Mouse (Mus musculus) CH12.LX (cell line): ENCODE measurements around the gene Pdilt. TPM values are rescaled to one million over a fixed set of nuclear protein-coding genes. Genes with fewer than 3 reads are reported as not detected.

Experiments used
- DNase-seq: peaks from one replicate; pipeline ENCODE4 v3.0.0-alpha.2; 2013; ENCODE audit errors: extremely low read depth
- H3K27ac ChIP-seq: 2 replicates; pipeline ENCODE4 v1.5.1; 2012; ENCODE audit warnings: low read depth, mild to moderate bottlenecking, control low read depth, moderate library complexity; ENCODE audit not compliant: insufficient read depth
- H3K27me3 ChIP-seq: replicated peaks from 2 replicates; pipeline ENCODE3; 2012; ENCODE audit warnings: inconsistent platforms
- H3K36me3 ChIP-seq, 2 experiments: replicated peaks in 1 of 2; 2 replicates each; pipeline versions ENCODE3 to v1.6.1; 2012; ENCODE audit warnings: inconsistent platforms in 1 of 2, low read length in 1 of 2, mild to moderate bottlenecking in 1 of 2, mixed read lengths in 1 of 2, moderate library complexity in 1 of 2; ENCODE audit not compliant: control insufficient read depth in 1 of 2, insufficient read depth in 1 of 2
- H3K4me1 ChIP-seq, 2 experiments: 2 replicates each; pipeline ENCODE4 v1.6.1; 2012; ENCODE audit warnings: inconsistent platforms in 1 of 2, moderate library complexity in 1 of 2; ENCODE audit not compliant: insufficient read depth in 2 of 2, control insufficient read depth in 1 of 2
- H3K4me2 ChIP-seq: 2 replicates; pipeline ENCODE4 v1.6.1; 2012; ENCODE audit warnings: low read depth, mild to moderate bottlenecking, control low read depth; ENCODE audit not compliant: poor library complexity, insufficient read depth, severe bottlenecking
- H3K4me3 ChIP-seq, 3 experiments: fragments of 150-350 bp in 1 of 3; sonication (generic) in 1 of 3; replicated peaks in 1 of 3; 2 replicates each; pipeline versions ENCODE3 to v1.5.1; 2011 to 2012; ENCODE audit warnings: low read depth in 2 of 3, low read length in 2 of 3, mild to moderate bottlenecking in 2 of 3, moderate library complexity in 2 of 3, control low read depth in 1 of 3, improper control_type of control experiment in 1 of 3, inconsistent platforms in 1 of 3, mixed read lengths in 1 of 3; ENCODE audit not compliant: poor library complexity in 1 of 3
- H3K79me2 ChIP-seq: replicated peaks from 2 replicates; pipeline ENCODE4 v1.6.1; 2012; ENCODE audit warnings: mild to moderate bottlenecking, moderate library complexity; ENCODE audit not compliant: control insufficient read depth, poor library complexity, insufficient read depth, severe bottlenecking; ENCODE audit errors: extremely low read depth
- H3K9ac ChIP-seq: 2 replicates; pipeline ENCODE4 v1.6.1; 2012; ENCODE audit warnings: low read depth, mild to moderate bottlenecking, control low read depth, moderate library complexity; ENCODE audit not compliant: insufficient read depth
- H3K9me3 ChIP-seq: replicated peaks from 2 replicates; pipeline ENCODE3; 2012; ENCODE audit warnings: low read length, inconsistent platforms, mixed read lengths
- CHD2 ChIP-seq: IDR thresholded peaks from 2 replicates; pipeline ENCODE4 v1.6.1; 2011; ENCODE audit warnings: low read length, improper control_type of control experiment
- CTCF ChIP-seq, 2 experiments: IDR thresholded peaks in 1 of 2; conservative IDR thresholded peaks in 1 of 2; 2 replicates each; pipeline ENCODE4 v1.5.1; 2011 to 2012; ENCODE audit warnings: low read depth in 2 of 2, low read length in 2 of 2, improper control_type of control experiment in 1 of 2, inconsistent platforms in 1 of 2, mild to moderate bottlenecking in 1 of 2, moderate library complexity in 1 of 2
- JUND ChIP-seq: conservative IDR thresholded peaks from 2 replicates; pipeline ENCODE4 v1.6.1; 2011; ENCODE audit warnings: low read depth, low read length, improper control_type of control experiment
- MAFK ChIP-seq: IDR thresholded peaks from 2 replicates; pipeline ENCODE4 v1.6.1; 2011; ENCODE audit warnings: low read length, improper control_type of control experiment; ENCODE audit not compliant: insufficient replicate concordance
- MYC ChIP-seq: IDR thresholded peaks from 2 replicates; pipeline ENCODE4 v1.6.1; 2011; ENCODE audit warnings: low read depth, mild to moderate bottlenecking, improper control_type of control experiment, low read length
- NRF1 ChIP-seq: IDR thresholded peaks from 2 replicates; pipeline ENCODE4 v1.6.1; 2014; ENCODE audit warnings: low read depth, mild to moderate bottlenecking, inconsistent platforms, low read length, improper control_type of control experiment, moderate library complexity
- POLR2AphosphoS2 ChIP-seq: IDR thresholded peaks from 2 replicates; pipeline ENCODE4 v1.6.1; 2011; ENCODE audit warnings: low read depth, low read length, improper control_type of control experiment
- RAD21 ChIP-seq: IDR thresholded peaks from 2 replicates; pipeline ENCODE4 v1.6.1; 2011; ENCODE audit warnings: low read depth, mild to moderate bottlenecking, low read length, improper control_type of control experiment, moderate library complexity
- RCOR1 ChIP-seq: conservative IDR thresholded peaks from 2 replicates; pipeline ENCODE4 v1.6.1; 2012; ENCODE audit warnings: low read depth, mild to moderate bottlenecking, inconsistent platforms, low read length, improper control_type of control experiment
- SMC3 ChIP-seq: IDR thresholded peaks from 2 replicates; pipeline ENCODE4 v1.6.1; 2011; ENCODE audit warnings: low read depth, low read length, improper control_type of control experiment
- TBP ChIP-seq: conservative IDR thresholded peaks from 2 replicates; pipeline ENCODE4 v1.6.1; 2011; ENCODE audit warnings: low read depth, low read length, improper control_type of control experiment
- TCF12 ChIP-seq: IDR thresholded peaks from 2 replicates; pipeline ENCODE4 v1.6.1; 2014; ENCODE audit warnings: low read depth, mild to moderate bottlenecking, inconsistent platforms, low read length, improper control_type of control experiment
- UBTF ChIP-seq: IDR thresholded peaks from 2 replicates; pipeline ENCODE4 v1.6.1; 2012; ENCODE audit warnings: low read depth, mild to moderate bottlenecking, inconsistent platforms, low read length, improper control_type of control experiment, moderate library complexity
- USF1 ChIP-seq: IDR thresholded peaks from 2 replicates; pipeline ENCODE4 v1.6.1; 2014; ENCODE audit warnings: low read depth, mild to moderate bottlenecking, inconsistent platforms, low read length, improper control_type of control experiment
- ZKSCAN1 ChIP-seq: IDR thresholded peaks from 2 replicates; pipeline ENCODE4 v1.6.1; 2012; ENCODE audit warnings: low read depth, inconsistent platforms, low read length, improper control_type of control experiment, borderline replicate concordance
- ZNF384 ChIP-seq: IDR thresholded peaks from 2 replicates; pipeline ENCODE4 v1.6.1; 2012; ENCODE audit warnings: low read depth, low read length, improper control_type of control experiment, inconsistent platforms
- dilution Hi-C: fragments of 300-500 bp; cut with MboI; formaldehyde crosslinking; loops from 2 replicates; pipeline ENCODE4 v1.14.3; 2020; ENCODE audit warnings: low sequenced_read_pairs; ENCODE audit not compliant: extremely low pct_unique_long_range_greater_than_20kb, extremely low pct_ligation_motif_present
- in situ Hi-C: fragments of 300-500 bp; cut with MboI; formaldehyde crosslinking; loops from 3 replicates; pipeline ENCODE4 v1.14.3; 2019; ENCODE audit warnings: low sequenced_read_pairs, low pct_ligation_motif_present, low pct_unique_long_range_greater_than_20kb, mixed read lengths
- polyA plus RNA-seq: library from polyadenylated mRNA; unstranded; fragments of >175 nt; gene quantifications from 2 replicates; pipeline ENCODE4 v1.2.1, GENCODE M21; 2012; ENCODE audit warnings: low read depth; ENCODE audit not compliant: insufficient read length
- total RNA-seq, 2 experiments: library from RNA; depleted of rRNA; stranded (reverse); fragments of 300-350 nt in 1 of 2; fragments of >200 nt in 1 of 2; gene quantifications; 2 replicates each; pipeline ENCODE4 v1.2.3; 2012 to 2014

Pdilt gene
- total and polyA plus RNA-seq, 3 experiments = not detected

DNA sequence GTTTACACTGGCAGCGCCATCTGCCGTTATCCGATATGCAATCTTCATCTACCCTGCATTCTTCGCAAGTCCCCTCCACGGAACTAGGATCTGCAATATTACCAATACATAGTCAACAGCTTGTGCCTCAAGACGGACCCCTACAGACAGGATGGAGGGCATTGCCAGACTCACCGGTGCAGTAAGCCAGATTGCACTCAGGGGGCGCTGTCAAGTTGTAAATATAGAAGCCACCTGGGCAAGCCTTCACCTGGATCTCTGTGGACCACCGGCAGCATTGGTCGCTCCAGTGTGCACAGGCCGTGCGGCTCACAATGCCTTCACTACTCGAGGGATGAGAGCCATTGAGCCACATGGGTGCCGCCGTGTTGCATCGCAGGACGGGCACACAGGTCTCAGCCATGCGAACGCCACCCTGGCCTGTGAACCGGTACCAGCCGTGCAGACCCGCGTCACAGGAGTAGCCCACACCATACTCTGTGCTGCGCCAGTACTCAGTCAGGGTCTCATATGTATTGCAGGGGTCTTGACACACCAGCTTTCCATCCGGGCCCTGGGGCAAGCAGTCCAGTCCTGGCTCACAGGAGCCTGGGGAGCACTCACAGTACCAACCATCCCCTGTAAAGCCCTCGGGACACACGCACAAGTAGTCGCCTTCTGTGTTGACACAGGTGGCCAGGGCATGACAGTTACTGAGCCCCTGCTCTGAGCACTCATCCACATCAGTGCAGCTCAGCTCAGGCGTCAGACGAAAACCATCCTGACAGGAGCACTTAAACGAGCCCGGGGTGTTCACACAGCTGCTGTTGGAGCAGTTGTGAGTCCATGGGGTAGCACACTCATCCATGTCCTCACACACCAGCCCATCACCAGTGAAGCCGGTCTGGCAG is 46.5 kb downstream of the Pdilt start:
- TF ChIP-seq RCOR1 (no peak), CTCF (conservative IDR thresholded peaks at IDR 0.05 in 1 of 2, IDR thresholded peaks at IDR 0.05 in 1 of 2; ENCODE audit: low read depth in 2 of 2, low read length in 2 of 2) (peak in 1 of 2 experiments; percentile 48; a peak in 2 of 4 replicates)
- peaks cover 3 to 5% of the 10 kb centered on the region in 2 experiments; a peak in 1 of 4 replicates for H3K4me1 ChIP-seq
- peaks cover 25% of the 10 kb centered on the region for H3K27me3 ChIP-seq
- no peak overlapping the region for H3K4me2 ChIP-seq
- no peak overlapping the region for H3K4me3 ChIP-seq
- dilution Hi-C loops (no loop called here), in situ Hi-C loops (no loop called here)
- H3K9ac ChIP-seq = no peak overlapping the region
- no peaks in the 10 kb centered on the region for H3K9me3 ChIP-seq
- H3K27ac ChIP-seq = no peak overlapping the region
- DNase-seq = no peak
- no peaks in the 10 kb centered on the region for H3K79me2 ChIP-seq
- H3K36me3 ChIP-seq = no peaks in the 10 kb centered on the region

DNA sequence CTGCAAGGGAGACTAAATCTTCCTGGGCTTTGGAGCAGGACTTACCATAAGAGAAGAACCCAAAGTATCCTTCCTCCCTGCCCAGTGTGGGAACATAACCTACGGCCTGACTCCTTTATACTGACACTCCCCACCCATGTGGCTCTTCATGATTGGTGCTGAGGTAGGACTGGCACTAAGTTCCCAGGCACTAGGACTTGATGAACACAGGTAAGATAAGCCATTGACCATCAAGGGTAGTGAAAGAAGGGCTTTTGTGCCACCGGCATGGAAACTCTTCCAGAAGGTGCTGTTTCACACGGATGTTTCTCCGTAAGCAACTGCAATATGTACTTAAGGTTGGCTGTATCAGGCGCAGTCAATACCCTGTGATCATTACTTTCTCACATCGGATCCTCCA is 64.1 kb downstream of the Pdilt start, which contains the start of gene Gp2:
Gp2 (minus strand) TSS at position 101 of the 400 bp plus-strand sequence.
- in situ Hi-C loops (no loop called here), dilution Hi-C loops (no loop called here)
- no peaks in the 10 kb centered on the region for H3K9me3 ChIP-seq
- no peak for TF ChIP-seq NRF1
- TF ChIP-seq CHD2 = no peak
- TF ChIP-seq SMC3 = no peak
- TF ChIP-seq ZKSCAN1 = no peak
- TF ChIP-seq TCF12 = no peak
- no peak for TF ChIP-seq RCOR1
- TF ChIP-seq USF1 = no peak
- no peak for TF ChIP-seq POLR2AphosphoS2
- TF ChIP-seq RAD21 = no peak
- TF ChIP-seq MAFK = no peak
- no peak for TF ChIP-seq UBTF
- no peak for TF ChIP-seq MYC
- TF ChIP-seq JUND = no peak
- no peak for TF ChIP-seq ZNF384
- TF ChIP-seq TBP = no peak
- TF ChIP-seq, all 38 proteins: peak for 0
- Histone ChIP-seq H3K27me3 (peaks cover 25% of the 10 kb centered on the region), H3K79me2 (no peaks in the 10 kb centered on the region), H3K27ac (no peak within 1 kb of the TSS), H3K4me3 (no peak within 1 kb of the TSS), H3K9ac (no peak within 1 kb of the TSS), H3K36me3 (no peaks in the 10 kb centered on the region), H3K4me1 (no peaks in the 10 kb centered on the region), H3K4me2 (no peak within 1 kb of the TSS)
- DNase-seq = no peak
